Mouse (Mus musculus) gastrocnemius, postnatal 4 days (tissue): Measurements from ENCODE around the gene Cdk5rap3. TPM values are rescaled to one million over a fixed set of nuclear protein-coding genes. Genes with fewer than 3 reads are reported as not detected.
A peak's percentile ranks its signal among the peaks of the same experiment; 100 is the strongest.

ENCODE experiments used
- DNase-seq, 2 experiments: peaks; one replicate each; pipeline ENCODE4 v3.0.0; 2021 to 2022; ENCODE audit warnings: low spot score in 2 of 2, mixed read lengths in 2 of 2
- total RNA-seq, 2 experiments: library from RNA; stranded (reverse); gene quantifications; 2 replicates each; pipeline ENCODE4 v1.2.3; 2021

The Cdk5rap3 gene
- total RNA-seq, 2 experiments from 2014 or later, result 39.2 to 45.1 TPM

DNA sequence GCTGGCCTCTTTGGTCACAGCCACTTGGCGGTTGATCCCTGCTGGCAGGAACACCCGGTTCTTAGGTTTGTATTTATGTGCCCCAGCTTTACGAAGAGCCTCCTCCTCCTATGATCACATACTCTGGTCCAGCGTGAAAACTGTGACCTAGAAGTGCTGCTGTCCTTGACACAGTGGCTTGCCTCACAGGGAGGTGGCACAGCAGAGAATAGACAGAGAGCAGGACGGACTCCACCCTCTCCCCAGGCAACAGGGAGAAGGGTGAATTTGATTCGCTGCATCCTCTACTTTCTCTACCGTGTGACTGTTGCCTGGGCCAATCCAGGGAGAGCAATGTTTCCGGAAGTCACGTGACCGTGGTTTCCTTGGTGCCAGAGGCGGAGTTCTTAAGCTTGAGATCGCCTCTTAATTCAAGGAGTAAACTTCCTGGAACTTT is 18.6 kb upstream of the Cdk5rap3 start:
- DNase-seq, result no peak

DNA sequence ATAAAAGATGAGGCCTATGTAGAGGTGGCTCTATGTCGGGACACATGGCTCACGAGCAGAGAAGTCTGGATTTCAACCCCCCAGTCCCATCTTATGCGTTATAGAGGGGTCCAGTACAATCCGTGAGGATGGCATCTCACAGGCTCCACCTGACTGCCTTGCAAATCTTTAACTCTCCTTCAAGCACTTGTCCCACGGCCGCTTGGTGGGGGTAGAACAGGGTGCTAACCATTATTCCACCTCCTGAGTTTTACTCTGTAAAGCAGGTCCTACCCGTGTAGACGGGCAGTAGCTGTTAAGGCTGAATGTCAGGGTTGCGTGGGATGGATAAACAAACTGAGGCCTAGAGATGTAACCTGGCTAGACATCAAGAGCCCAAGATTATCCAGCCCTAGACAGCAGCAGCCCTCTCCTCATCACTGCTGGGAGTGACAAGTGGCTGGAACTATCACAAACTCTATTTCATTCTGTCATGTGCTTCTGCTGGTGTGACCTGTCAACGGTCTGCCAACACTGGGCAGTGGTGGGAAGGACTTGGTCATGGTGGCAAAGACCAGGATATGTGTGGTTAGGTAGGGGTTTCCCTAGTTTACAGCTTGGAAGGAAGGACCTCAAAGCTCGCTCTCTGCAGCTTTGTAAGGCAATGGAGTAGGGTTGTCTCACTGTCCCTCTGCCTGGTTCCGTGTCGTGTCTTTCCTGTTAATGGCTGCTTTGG is 17.4 kb upstream of the Cdk5rap3 start:
- no peak for DNase-seq

DNA sequence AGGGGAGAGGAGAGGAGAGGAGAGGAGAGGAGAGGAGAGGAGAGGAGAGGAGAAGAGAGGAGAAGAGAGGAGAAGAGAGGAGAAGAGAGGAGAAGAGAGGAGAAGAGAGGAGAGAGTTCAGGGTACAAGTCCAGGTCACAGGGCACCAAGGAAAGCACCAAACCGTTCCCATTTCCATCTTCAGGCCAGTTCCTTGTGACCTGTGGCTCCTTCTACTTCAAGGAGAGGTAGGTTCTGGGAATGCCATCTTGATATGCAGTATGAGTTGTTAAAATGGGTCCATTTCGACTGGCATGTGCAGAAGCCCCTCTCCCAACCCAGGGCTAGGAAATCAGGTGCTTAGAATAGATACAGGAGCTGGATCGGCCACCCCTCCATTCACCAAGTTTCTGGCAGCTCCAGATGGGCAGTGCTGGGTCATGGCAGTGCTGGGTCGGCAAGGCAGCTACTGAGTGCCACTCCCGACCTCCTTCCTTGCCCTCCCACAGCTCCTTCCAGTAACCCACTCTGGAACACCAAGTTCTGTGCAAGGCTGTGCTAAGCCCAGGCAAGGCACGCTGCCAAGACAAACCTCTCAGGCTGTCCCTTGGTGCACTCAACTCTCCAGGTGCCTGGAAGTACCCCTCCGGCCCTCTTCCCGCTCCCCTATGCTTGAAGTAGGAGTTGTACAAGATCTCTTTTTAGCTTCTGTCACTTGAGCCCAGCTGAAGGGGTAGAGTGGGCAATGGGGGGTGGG is 15.2 kb upstream of the Cdk5rap3 start:
- no peak for DNase-seq

DNA sequence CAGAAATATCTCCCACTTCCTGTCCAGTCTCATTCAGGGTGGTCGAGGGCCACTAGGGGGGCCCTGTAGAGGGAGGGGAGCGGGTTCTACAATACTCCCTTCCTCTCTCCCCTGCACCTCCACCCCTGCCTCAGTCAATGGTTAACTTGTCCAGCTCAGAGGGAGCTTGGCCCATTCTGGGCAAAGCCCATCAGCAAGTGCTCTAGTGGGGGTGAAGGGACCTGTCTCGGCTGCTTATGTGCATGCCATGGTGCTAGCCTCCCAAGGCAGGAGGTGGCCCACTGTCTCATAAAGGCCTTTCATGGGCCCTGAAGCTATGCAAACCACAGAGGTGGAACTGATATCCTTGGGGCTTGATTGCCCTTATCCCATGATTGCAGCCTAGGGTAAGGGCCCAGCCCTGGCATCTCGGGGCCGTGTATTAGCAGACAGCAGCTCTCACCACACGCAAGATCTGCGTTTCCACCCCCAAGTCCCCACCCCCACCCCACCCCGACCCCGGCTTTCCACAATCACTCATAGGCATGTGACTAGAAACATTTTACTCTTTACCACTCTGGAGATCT is 13.6 kb upstream of the Cdk5rap3 start:
- DNase-seq, result no peak

DNA sequence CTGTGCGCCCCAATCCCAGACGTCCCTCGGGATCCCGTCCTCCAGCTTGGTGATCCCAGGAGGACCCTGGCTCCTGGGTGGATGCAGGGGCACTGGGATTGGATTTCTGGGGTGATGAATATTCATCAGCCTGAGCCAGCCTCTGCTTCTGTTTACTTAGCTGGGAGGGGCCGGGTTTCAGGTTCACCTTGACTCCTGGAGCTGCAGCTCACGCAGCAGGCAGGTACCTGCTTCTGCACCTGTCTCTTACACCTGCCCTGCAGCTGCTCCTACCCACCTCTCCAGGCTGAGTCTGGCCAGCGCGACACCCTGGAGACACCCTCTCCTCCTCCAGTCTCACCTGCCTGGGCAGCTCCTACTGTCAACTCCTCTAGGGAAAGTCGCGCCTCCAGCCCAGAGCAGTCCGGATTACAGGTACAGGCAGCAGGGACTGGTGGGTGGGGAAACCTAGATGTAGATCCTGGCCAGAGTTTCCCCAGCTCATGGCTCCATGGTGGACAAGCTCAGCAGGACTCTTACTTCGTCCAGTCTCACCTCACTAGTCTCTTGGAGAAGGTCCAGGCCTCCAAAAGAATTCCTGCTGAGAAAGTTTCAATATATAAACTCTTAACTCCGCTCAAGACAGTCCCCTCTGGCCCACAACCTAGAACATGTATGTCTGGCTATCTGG is 12.9 kb upstream of the Cdk5rap3 start:
- no peak for DNase-seq

DNA sequence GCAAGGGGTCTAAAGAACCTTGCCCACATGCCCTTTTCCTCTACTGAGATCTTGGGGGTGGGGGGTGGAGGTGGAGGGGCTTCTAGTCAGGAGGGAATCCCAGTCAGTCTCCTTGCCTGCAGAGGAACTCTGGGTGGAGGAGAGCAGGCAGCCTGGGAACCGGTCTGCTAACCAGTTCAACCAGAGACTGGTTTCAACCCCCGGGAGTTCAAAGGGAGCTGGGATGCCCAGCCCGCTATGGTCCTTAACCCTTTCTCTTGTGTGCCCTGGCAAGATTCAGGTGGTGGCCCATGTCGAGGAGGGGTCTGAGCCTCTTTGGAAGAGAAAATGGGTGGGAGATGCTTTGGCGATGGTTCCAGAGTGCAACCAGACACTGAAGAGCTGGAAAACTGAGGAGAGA is 12.4 kb upstream of the Cdk5rap3 start:
- no peak for DNase-seq

DNA sequence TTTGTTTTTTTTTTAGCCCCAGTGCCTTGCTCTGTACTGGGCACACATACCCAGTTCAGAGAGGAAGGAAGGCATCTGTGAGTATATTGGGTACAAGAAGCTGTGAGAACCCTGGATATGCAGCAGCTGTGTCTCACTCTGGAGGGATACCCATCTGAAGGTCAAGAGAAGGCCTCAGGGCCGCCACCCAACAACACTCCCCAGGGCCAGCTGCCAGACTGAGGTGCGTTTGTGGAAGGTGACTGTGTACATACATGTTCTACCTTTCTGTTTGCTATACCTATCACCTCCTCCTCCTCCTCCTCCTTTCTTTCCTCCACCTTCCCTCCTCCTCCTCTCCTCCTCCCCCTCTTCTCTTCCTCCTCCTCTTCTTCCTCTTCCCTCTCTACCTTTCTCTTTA is 11.8 kb upstream of the Cdk5rap3 start, which contains the start of gene Prr15l:
Gene Prr15l (plus strand): TSS at position 17 of the 400 bp plus-strand sequence.
- no peak for DNase-seq

DNA sequence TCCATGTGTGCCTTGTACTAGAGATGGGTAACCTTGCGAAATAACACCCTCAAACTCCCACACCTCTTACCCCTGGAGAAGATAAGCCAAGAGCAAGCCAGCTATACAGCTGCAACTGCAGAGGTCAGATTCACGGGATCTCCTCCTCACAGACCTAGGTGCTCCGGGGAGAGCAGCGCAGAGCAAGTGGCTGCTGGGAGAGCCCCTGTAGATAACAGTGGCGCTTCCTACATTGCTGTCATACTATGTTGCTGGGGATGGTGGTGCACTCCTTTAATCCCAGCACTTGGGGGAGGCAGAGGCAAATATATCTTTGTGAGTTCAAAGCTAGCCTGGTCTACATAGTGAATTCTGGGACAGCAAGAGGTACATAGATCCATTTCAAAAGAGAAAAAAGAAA is 10.3 kb upstream of the Cdk5rap3 start:
- DNase-seq, result no peak

DNA sequence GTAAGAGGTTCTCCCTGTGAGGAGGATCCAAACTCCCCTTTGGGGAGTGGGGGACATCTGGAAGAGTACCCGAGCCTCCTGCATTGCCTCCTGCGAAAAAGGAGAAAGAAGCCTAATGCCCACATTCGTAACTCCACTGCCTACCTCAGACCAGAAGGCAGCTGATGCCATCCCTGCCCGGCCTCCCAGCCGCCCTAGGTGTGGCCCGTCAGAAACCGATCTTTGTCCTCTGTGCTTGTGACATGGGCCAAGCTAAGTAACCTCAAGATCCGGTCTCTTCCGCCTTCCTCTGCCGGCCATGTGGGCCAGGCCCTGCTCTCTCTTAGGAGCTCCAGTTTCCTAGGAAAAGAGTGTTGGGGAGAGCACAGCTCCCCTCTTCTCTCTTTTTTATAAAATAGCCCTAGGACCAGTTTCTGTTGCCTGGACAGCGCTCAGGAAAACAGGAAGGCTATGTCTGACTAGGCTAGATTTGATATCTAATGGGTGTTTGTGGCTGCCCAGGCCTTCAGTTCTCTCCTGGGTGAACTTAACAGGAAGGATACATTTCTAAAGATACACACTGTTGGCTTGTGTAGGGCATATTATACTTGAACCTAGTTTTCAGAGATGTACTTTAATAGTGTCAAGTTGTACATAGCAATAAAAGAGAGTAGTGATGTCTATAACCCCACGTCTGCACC is 9.3 kb upstream of the Cdk5rap3 start:
- DNase-seq, result no peak

DNA sequence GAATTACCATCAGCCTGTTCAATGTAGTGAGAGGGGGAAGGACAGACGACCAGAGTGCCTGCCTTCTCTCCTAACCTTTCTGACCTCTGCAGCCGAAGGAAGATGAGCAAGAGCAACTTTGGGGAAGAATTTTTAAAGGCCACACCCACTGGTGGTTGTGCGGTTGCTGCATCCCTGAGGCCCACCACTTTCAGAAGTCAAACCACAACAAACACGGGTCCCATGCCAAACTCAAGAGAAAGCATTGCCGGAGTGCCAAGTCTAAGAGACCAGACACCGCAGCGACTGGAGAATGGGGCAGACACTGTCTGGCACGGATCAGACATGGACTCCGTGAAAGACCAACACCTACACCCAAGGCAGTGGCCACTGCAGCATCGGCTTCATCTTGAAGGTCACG is 8.6 kb upstream of the Cdk5rap3 start:
- DNase-seq, result no peak

DNA sequence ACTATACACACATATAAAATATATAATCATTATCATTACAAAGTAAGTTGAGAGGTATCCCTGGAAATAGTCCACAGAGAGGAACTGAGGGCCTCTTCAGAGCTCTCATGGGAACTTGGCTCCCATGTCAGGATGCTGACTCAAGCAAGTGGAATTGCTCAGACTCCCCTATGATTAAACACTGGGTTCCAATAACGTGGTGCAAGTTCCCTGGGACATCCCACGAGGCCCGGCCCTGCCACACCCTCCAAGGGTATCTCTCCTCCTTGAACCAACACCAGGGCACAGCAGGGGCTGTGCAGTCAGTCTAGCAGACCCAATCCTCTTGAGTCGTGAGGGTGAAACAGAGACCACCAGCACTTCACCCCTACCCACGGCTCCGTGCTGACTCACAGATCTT is 2.7 kb upstream of the Cdk5rap3 start:
- DNase-seq, result no peak

DNA sequence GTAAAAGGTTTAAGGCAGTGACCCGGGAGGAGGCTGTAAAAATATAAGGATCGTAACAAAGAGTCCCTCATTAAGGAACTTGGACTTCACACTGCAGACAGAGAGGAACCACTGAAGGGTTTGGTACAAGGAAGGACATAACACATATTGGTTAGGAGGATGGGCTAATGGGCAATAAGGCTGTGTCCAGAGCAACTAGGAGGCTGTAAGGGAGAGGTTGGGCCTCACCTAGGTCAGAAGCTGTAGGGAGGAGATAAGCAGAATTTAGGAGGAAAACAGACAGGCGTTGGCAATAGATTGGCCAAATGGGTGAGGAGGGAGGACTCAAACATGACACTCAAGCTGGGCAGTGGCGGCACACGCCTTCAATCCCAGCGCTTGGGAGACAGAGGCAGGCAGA is 1.1 kb upstream of the Cdk5rap3 start:
- DNase-seq, result no peak

DNA sequence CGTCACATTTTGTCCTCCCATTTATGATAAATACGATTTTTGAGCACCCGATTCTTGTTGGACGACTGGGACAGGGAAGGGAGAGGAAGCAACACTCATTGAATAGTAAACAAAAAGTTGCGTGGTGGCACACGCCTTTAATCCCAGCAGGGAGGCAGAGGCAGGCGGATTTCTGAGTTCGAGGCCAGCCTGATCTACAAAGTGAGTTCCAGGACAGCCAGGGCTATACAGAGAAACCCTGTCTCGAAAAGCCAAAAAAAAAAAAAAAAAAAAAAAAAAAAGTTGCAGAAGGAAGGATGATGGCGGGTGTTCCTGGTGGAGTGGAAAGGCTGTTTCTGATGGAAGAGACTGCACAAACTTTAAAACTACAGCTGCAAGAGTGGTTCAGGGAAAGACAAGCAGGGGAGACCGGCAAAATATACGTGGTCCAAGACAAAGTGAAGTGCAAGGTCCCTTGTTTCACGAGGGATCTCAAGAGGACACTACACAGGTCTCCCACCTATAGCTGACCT is 645 bp upstream of the Cdk5rap3 start:
- DNase-seq, result no peak

DNA sequence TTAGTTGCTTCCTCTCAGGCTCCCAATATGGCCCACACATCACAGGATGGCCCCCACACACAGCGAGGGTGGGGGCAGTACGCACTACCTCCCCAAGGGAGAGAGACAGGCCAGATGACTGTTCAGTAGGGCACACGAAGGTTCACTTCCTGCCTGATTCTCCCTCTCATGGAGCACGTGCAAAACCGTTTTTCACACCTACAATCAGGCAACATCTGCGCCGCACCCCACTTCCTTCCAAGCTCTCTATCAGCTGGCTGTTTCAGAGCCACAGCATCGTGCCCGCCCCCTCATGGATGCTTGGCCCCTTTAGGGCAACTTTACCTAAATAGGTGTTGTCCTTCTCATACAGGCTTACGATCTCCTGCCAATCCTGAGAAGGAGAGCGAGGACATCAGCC is 3.6 kb downstream of the Cdk5rap3 start:
- no peak for DNase-seq

DNA sequence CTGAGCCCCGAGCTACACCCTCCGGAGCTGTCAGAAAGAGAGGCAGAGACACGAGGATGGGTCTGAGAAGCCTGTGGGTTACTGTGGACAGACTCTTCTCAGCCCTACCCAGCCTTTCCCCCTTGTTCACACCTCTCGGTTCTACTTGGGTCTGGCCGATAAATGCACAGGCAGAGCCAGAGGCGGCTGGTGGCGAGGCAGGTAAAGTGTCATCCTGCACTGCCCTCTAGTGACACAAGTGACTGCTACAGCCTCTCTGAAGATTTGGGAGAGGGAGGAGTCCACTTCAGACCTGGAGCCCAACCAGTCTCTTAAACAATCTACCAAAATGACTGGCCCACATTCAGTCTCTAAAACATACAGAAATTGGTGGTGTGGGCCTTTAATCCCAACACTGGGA is 6.3 kb downstream of the Cdk5rap3 start:
- peak; percentile 44 to 75 for DNase-seq

DNA sequence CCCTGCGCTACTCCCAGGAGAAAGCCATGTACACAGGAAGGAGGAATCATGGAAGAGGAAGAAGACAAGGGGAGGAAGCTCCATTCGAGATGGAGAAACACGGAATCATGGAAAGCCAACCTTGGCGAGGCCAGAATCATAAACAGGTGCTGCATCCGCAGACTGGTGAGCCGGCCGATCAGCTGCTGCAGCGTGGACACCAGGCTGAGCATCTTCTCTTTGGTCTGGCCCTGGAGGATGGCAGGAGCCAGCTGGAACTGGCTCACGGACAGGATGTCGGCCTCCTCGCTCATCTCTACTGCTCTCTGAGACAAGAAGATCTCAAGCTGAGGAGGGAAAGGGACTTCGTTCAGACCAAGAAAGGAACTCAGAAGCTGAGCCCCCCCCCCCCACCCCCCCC is 7.7 kb downstream of the Cdk5rap3 start:
- no peak for DNase-seq

DNA sequence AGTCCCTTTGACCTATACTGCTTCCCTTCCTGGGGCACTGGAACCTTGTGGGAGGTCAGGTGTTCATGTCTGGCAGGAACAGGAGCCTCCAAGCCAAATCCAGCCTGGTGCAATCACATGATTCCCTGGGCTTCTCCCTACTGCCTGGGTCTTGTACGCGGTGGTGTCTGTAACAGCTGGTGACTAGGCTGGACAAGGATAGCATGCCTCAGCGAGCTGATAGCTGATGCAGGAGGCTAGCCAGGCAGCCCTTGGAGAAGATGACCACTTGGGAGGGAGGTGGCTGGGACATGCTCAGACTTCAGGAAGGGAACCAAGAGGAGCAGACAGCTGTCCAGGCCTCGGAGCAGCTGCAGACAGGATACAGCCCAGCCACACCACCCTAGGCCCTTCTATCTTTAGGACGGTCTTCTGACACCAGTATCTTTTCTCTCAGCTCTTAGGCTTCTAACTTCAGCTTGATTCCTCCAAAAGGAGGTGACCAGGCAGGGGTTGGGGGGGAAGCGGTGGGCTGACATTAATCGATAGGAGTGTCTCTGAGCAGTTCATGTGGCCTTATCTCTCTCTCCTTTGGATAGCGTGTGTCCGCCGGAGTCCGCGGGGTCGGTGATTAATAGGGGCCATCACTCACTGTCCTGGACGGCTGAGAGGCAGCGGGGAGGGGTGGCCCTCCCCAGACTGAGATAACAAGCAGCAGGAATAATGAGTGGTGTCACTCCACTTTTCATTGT is 9.7 kb downstream of the Cdk5rap3 start:
- no peak for DNase-seq

DNA sequence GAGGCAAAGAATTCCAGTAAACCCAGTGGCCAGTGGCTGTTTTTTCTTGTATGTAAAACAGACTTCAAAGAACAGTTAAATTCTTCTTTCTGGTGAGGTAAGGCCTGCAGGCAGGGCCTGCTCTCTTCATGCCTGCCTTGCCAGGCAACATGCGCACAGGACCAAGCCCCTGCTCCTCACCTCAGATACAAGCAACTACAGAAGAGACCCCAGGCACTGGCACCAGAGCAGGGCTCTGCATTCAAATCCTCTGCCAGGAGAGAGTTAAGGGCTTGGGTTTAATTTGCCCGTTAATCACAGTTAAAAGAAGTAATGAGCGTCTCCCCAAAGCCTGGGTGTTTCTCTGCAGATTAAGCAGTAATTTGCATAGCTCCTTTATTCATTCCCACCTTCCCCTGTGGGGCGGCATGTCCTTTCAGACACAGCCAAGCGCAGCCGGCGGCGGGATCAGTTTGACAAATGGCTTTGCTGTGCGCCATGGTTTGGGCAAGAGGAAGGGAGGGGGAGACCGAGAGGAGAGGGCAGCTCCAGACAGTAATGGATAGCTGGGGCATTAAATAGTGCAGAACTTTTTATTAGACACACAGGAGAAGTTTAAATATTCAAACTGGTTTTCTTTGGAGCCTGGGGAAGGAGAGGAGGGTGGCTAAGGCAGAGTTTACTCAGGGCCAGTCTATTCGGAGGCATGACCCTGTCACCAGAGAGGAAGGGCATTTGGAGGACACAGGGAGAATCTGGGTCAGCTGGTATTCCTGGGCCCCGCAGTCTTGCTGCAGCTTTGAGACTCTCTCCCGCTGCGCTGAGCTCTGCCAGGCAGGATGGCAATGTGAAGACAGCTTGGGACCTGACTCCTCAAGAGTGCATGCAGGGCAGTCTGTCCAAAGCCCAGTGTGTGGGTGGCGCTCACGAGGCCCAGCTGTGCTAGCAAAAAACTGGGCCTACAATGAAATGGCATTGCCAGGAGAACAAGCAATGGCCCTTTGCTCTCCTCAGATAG is 13.4 kb downstream of the Cdk5rap3 start:
- DNase-seq, result no peak

DNA sequence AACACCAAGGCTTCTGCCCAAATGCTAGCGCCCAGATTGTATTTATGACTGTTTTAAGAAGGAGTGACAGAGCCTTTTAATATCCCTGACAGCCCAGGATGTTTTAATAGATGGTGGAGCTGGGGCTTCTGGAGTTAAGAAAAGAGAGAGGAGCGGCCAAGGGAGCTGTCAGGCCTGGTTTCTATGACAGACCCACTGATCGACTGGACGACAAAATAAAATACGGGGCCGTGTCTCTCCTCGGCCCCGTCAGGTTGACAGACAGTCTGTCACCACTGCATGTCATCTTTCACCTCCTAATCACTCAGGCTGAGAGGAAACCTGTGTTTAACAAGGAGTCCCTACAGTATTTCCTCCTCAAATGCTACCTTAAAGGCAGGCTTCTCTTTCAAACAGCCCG is 15.0 kb downstream of the Cdk5rap3 start:
- no peak for DNase-seq
